In genomic region chr17:80004345-80005239, GRCm38 (mm10) we compare ENCODE assay signal across 9 mouse cellular contexts. TPM values are rescaled to one million over a fixed set of nuclear protein-coding genes. Genes with fewer than 3 reads are reported as not detected.
DNase-seq lines count a peak whose midpoint lies in the region; ATAC-seq and TF ChIP-seq lines count a peak whose summit lies in the region.
"Had no signal": no experiment of that assay in that cellular context is flagged by ENCODE, and none has a peak within 500 bp of the region (broad histone marks: within the 10 kb centered on the region; RNA-seq: fewer than 3 reads in every experiment).

No protein-coding gene starts in this region.

- H3K27ac ChIP-seq in hindbrain, embryonic 10.5 days = no peak overlapping the region
- H3K27ac ChIP-seq in hindbrain, embryonic 13.5 days = no peak overlapping the region
- no peak overlapping the region for H3K27ac ChIP-seq in bone marrow, adult 2 months (ENCODE audit: control insufficient read depth, insufficient read depth, low read depth, low read length, poor library complexity)
- no peak overlapping the region for H3K27ac ChIP-seq in forebrain, embryonic 13.5 days
- no peak overlapping the region for H3K27ac ChIP-seq in limb, embryonic 14.5 days (replicated peaks; ENCODE audit: low read depth, low read length)
- H3K27ac ChIP-seq: midbrain, embryonic 12.5 days had no signal

- 52% methylated on average over 17 of the region's 17 CpGs for WGBS in hindbrain, embryonic 10.5 days
- 50% methylated on average over 17 of the region's 17 CpGs for WGBS in hindbrain, embryonic 13.5 days
- 20% methylated on average over 17 of the region's 17 CpGs for WGBS in bone marrow, adult 2 months
- WGBS in forebrain, embryonic 13.5 days = 48% methylated on average over 17 of the region's 17 CpGs
- 51% methylated on average over 17 of the region's 17 CpGs for WGBS in limb, embryonic 14.5 days

- H3K9me3 ChIP-seq in hindbrain, embryonic 10.5 days = peaks cover 4% of the 10 kb centered on the region; the same call in 1 of the 2 replicates
- H3K9me3 ChIP-seq in hindbrain, embryonic 13.5 days = no peaks in the 10 kb centered on the region
- no peaks in the 10 kb centered on the region for H3K9me3 ChIP-seq in forebrain, embryonic 13.5 days (replicated peaks)
- H3K9me3 ChIP-seq in limb, embryonic 14.5 days (ENCODE audit: control insufficient read depth, low read length) = no peaks in the 10 kb centered on the region
- H3K9me3 ChIP-seq: midbrain, embryonic 12.5 days had no signal

- H3K4me2 ChIP-seq in hindbrain, embryonic 13.5 days = no peak overlapping the region
- H3K4me2 ChIP-seq in forebrain, embryonic 13.5 days = no peak overlapping the region
- no peak overlapping the region for H3K4me2 ChIP-seq in limb, embryonic 14.5 days (replicated peaks; ENCODE audit: low read depth, low read length, severe bottlenecking)
- H3K4me2 ChIP-seq: midbrain, embryonic 12.5 days had no signal

- H3K4me3 ChIP-seq in hindbrain, embryonic 10.5 days = no peak overlapping the region
- no peak overlapping the region for H3K4me3 ChIP-seq in hindbrain, embryonic 13.5 days
- H3K4me3 ChIP-seq in bone marrow, adult 2 months (replicated peaks; ENCODE audit: control insufficient read depth, low read depth, low read length) = no peak overlapping the region
- no peak overlapping the region for H3K4me3 ChIP-seq in forebrain, embryonic 13.5 days
- H3K4me3 ChIP-seq in limb, embryonic 14.5 days (replicated peaks; ENCODE audit: low read length) = no peak overlapping the region
- H3K4me3 ChIP-seq: midbrain, embryonic 12.5 days had no signal

- ATAC-seq in hindbrain, embryonic 13.5 days (ENCODE audit: low FRiP score) = no peak
- peak; percentile 48; the same call in 1 of the 2 replicates for ATAC-seq in forebrain, embryonic 13.5 days
- ATAC-seq in limb, embryonic 14.5 days (ENCODE audit: low FRiP score, low read depth) = no peak

- peak; percentile 73 for TF ChIP-seq CTCF in bone marrow, adult 2 months (IDR thresholded peaks at IDR 0.05; ENCODE audit: control insufficient read depth, insufficient read depth, low read length)

- no peak for TF ChIP-seq POLR2A in bone marrow, adult 2 months (IDR thresholded peaks at IDR 0.05; ENCODE audit: borderline replicate concordance, control insufficient read depth, low read depth, low read length)
- no peak for TF ChIP-seq POLR2A in limb, embryonic 14.5 days (IDR thresholded peaks at IDR 0.05; ENCODE audit: borderline replicate concordance, extremely low read depth, insufficient read depth, insufficient read length)

- no peak overlapping the region for H3K9ac ChIP-seq in hindbrain, embryonic 13.5 days
- H3K9ac ChIP-seq in forebrain, embryonic 13.5 days = no peak overlapping the region
- no peak overlapping the region for H3K9ac ChIP-seq in limb, embryonic 14.5 days (ENCODE audit: low read depth, low read length, severe bottlenecking)
- H3K9ac ChIP-seq: midbrain, embryonic 12.5 days had no signal

- peaks cover 3% of the 10 kb centered on the region; the same call in 1 of the 2 replicates for H3K27me3 ChIP-seq in hindbrain, embryonic 10.5 days (ENCODE audit: insufficient read depth, poor library complexity, severe bottlenecking)
- no peaks in the 10 kb centered on the region for H3K27me3 ChIP-seq in hindbrain, embryonic 13.5 days
- H3K27me3 ChIP-seq in forebrain, embryonic 13.5 days = no peaks in the 10 kb centered on the region
- no peaks in the 10 kb centered on the region for H3K27me3 ChIP-seq in limb, embryonic 14.5 days (ENCODE audit: control insufficient read depth, insufficient read depth, low read length)
- H3K27me3 ChIP-seq: midbrain, embryonic 12.5 days had no signal

- H3K4me1 ChIP-seq in hindbrain, embryonic 10.5 days (replicated peaks) = peaks cover 28% of the 10 kb centered on the region
- H3K4me1 ChIP-seq in hindbrain, embryonic 13.5 days (replicated peaks) = peaks cover 16% of the 10 kb centered on the region
- no peaks in the 10 kb centered on the region; the same call in 1 of the 2 replicates for H3K4me1 ChIP-seq in bone marrow, adult 2 months (ENCODE audit: control insufficient read depth, insufficient read depth, low read length)
- peaks cover 11% of the 10 kb centered on the region for H3K4me1 ChIP-seq in forebrain, embryonic 13.5 days
- peaks cover 15% of the 10 kb centered on the region for H3K4me1 ChIP-seq in limb, embryonic 14.5 days (ENCODE audit: control insufficient read depth, insufficient read depth, low read length)

- no peaks in the 10 kb centered on the region for H3K36me3 ChIP-seq in hindbrain, embryonic 10.5 days
- no peaks in the 10 kb centered on the region for H3K36me3 ChIP-seq in hindbrain, embryonic 13.5 days
- no peaks in the 10 kb centered on the region for H3K36me3 ChIP-seq in forebrain, embryonic 13.5 days (ENCODE audit: poor library complexity, severe bottlenecking)
- H3K36me3 ChIP-seq in limb, embryonic 14.5 days (ENCODE audit: control insufficient read depth, insufficient read depth, low read length) = no peaks in the 10 kb centered on the region
- H3K36me3 ChIP-seq: midbrain, embryonic 12.5 days had no signal

- DNase-seq in hindbrain, embryonic 10.5 days (ENCODE audit: low spot score) = peak; percentile 48
- peak; percentile 90 for DNase-seq in heart, postnatal 4 days
- DNase-seq in limb, embryonic 14.5 days (ENCODE audit: low spot score) = peak; percentile 47
- peak; percentile 6 to 45 for DNase-seq in natural killer cell, adult 2 months (ENCODE audit: low spot score in 2 of 2)
- peak; percentile 69 for DNase-seq in testis, postnatal 14 days (ENCODE audit: low spot score)

RNA-seq across cellular contexts. Expression of gene Hnrnpll, which starts 57.5 kb away (rescaled TPM):
- 85.6 and 92.4 TPM in 2 replicates for polyA plus RNA-seq in hindbrain, embryonic 10.5 days (2016; fragmentation: Nextera tagmentation; extraction: Ambion mirVana)
- 60.4 and 64.1 TPM in 2 replicates for polyA plus RNA-seq in hindbrain, embryonic 13.5 days (2015; fragmentation: Nextera tagmentation; extraction: Ambion mirVana)
- 21.7 and 21.8 TPM in 2 replicates for polyA plus RNA-seq in bone marrow, adult 2 months (2011; ENCODE audit: insufficient read depth, insufficient read length, low replicate concordance, missing spikeins)
- 82.6 and 85.4 TPM in 2 replicates for polyA plus RNA-seq in forebrain, embryonic 13.5 days (2015; fragmentation: Nextera tagmentation; extraction: Ambion mirVana)
- total RNA-seq in heart, postnatal 4 days (2021) = 10 to 100 TPM; 51.1 to 57.8 TPM
- 66.4 and 71.4 TPM in 2 replicates for polyA plus RNA-seq in limb, embryonic 14.5 days (2012; rRNA removed)
- polyA plus RNA-seq in limb, embryonic 14.5 days (2014; fragmentation: Nextera tagmentation; extraction: Ambion mirVana) = 58.0 and 66.8 TPM in 2 replicates

Comparison
In these comparisons a context has a peak if more than half of its experiments do, and no peak if none do; other contexts are left out.
1. DNase-seq: peak in every context shown above with its lines; median percentile 90 in heart, postnatal 4 days; 69 in testis, postnatal 14 days; 48 in hindbrain, embryonic 10.5 days; 47 in limb, embryonic 14.5 days; 26 in natural killer cell, adult 2 months.